Mouse (Mus musculus): Measurements from ENCODE around the gene Fhl5. TPM values are rescaled to one million over a fixed set of nuclear protein-coding genes. Genes with fewer than 3 reads are reported as not detected.
"Not testable (repeated sequence)": the region's sequence is repeated elsewhere in the genome, so short reads cannot be mapped to it uniquely, and the experiment has no call there.

The Fhl5 gene
- polyA plus RNA-seq (2016; fragmentation: Nextera tagmentation; extraction: Ambion mirVana): not detected in 2 replicates

- Histone ChIP-seq H3K4me3 (no peak within 1 kb of the TSS), H3K9me3 (replicated peaks) (no peaks in the 10 kb centered on the region), H3K27me3 (ENCODE audit: low read depth, poor library complexity, severe bottlenecking) (no peaks in the 10 kb centered on the region), H3K27ac (replicated peaks) (no peak within 1 kb of the TSS), H3K4me1 (no peaks in the 10 kb centered on the region), H3K36me3 (no peaks in the 10 kb centered on the region)
- no peak for DNase-seq (ENCODE audit: low spot score)
- 93% methylated on average over 3 of the region's 3 CpGs for WGBS
Observed at GRCm38 (mm10) chr4:25242776-25243175, at the start of gene Fhl5. Gene Fhl5, minus strand, starts transcription at chr4:25242876.

GRCm38 (mm10) chr4:25285002-25285401 is 42.3 kb upstream of the Fhl5 start:
- H3K27ac ChIP-seq (replicated peaks); H3K9me3 ChIP-seq (replicated peaks); H3K36me3 ChIP-seq; DNase-seq (ENCODE audit: low spot score); H3K4me3 ChIP-seq: not testable (repeated sequence)
- 90% methylated on average over 1 of the region's 1 CpGs for WGBS
- H3K27me3 ChIP-seq (ENCODE audit: low read depth, poor library complexity, severe bottlenecking): peaks cover 10% of the 10 kb centered on the region
- peaks cover 13% of the 10 kb centered on the region for H3K4me1 ChIP-seq

- H3K9me3 ChIP-seq (replicated peaks): no peaks in the 10 kb centered on the region; the same call in 1 of the 2 replicates
- DNase-seq (ENCODE audit: low spot score): peak; percentile 96
- peaks cover 29% of the 10 kb centered on the region for H3K36me3 ChIP-seq
- under 1% methylated on average over 30 of the region's 30 CpGs for WGBS
- H3K4me1 ChIP-seq: peaks cover 13% of the 10 kb centered on the region
- H3K4me3 ChIP-seq: peak within 1 kb of the TSS; percentile 85
- H3K27ac ChIP-seq (replicated peaks): peak within 1 kb of the TSS; percentile 98
- peaks cover 10% of the 10 kb centered on the region for H3K27me3 ChIP-seq (ENCODE audit: low read depth, poor library complexity, severe bottlenecking)
Observed at GRCm38 (mm10) chr4:25281671-25282038, 39.0 kb upstream of the Fhl5 start, which contains the start of gene Ufl1. Gene Ufl1, minus strand, starts transcription at chr4:25281821.

GRCm38 (mm10) chr4:25280938-25281670 is 38.4 kb upstream of the Fhl5 start:
- Histone ChIP-seq H3K27me3 (ENCODE audit: low read depth, poor library complexity, severe bottlenecking) (peaks cover 10% of the 10 kb centered on the region), H3K9me3 (replicated peaks) (no peaks in the 10 kb centered on the region; the same call in 1 of the 2 replicates), H3K36me3 (peaks cover 34% of the 10 kb centered on the region), H3K4me3 (peak overlapping the region; percentile 85), H3K4me1 (peaks cover 13% of the 10 kb centered on the region), H3K27ac (replicated peaks) (peak overlapping the region; percentile 98)
- DNase-seq (ENCODE audit: low spot score): no peak
- 2% methylated on average over 32 of the region's 32 CpGs for WGBS

GRCm38 (mm10) chr4:25272861-25273627 is 30.4 kb upstream of the Fhl5 start:
- no peaks in the 10 kb centered on the region for H3K27me3 ChIP-seq (ENCODE audit: low read depth, poor library complexity, severe bottlenecking)
- DNase-seq (ENCODE audit: low spot score): no peak
- H3K36me3 ChIP-seq: peaks cover 97% of the 10 kb centered on the region
- no peaks in the 10 kb centered on the region for H3K4me1 ChIP-seq
- 90% methylated on average over 7 of the region's 7 CpGs for WGBS
- H3K9me3 ChIP-seq (replicated peaks): no peaks in the 10 kb centered on the region; the same call in 1 of the 2 replicates
- H3K27ac ChIP-seq (replicated peaks): no peak overlapping the region
- no peak overlapping the region for H3K4me3 ChIP-seq

GRCm38 (mm10) chr4:25271926-25272325 is 29.2 kb upstream of the Fhl5 start:
- Histone ChIP-seq H3K27ac (replicated peaks) (no peak overlapping the region), H3K36me3 (peaks cover 97% of the 10 kb centered on the region), H3K27me3 (ENCODE audit: low read depth, poor library complexity, severe bottlenecking) (no peaks in the 10 kb centered on the region), H3K4me1 (no peaks in the 10 kb centered on the region), H3K4me3 (no peak overlapping the region), H3K9me3 (replicated peaks) (no peaks in the 10 kb centered on the region)
- DNase-seq (ENCODE audit: low spot score): no peak
- WGBS: 86% methylated on average over 1 of the region's 1 CpGs

GRCm38 (mm10) chr4:25267144-25267543 is 24.5 kb upstream of the Fhl5 start:
- H3K4me1 ChIP-seq: no peaks in the 10 kb centered on the region
- WGBS: 94% methylated on average over 3 of the region's 3 CpGs
- DNase-seq (ENCODE audit: low spot score): no peak
- no peak overlapping the region for H3K4me3 ChIP-seq
- peaks cover 99% of the 10 kb centered on the region for H3K36me3 ChIP-seq
- H3K27me3 ChIP-seq (ENCODE audit: low read depth, poor library complexity, severe bottlenecking): no peaks in the 10 kb centered on the region
- no peak overlapping the region for H3K27ac ChIP-seq (replicated peaks)
- no peaks in the 10 kb centered on the region for H3K9me3 ChIP-seq (replicated peaks)

- Histone ChIP-seq H3K4me1 (no peaks in the 10 kb centered on the region), H3K27me3 (ENCODE audit: low read depth, poor library complexity, severe bottlenecking) (no peaks in the 10 kb centered on the region), H3K4me3 (no peak overlapping the region), H3K36me3 (peaks cover 93% of the 10 kb centered on the region), H3K9me3 (replicated peaks) (no peaks in the 10 kb centered on the region), H3K27ac (replicated peaks) (no peak overlapping the region)
- WGBS: 92% methylated on average over 7 of the region's 7 CpGs
- no peak for DNase-seq (ENCODE audit: low spot score)
Observed at GRCm38 (mm10) chr4:25257822-25258398, 15.2 kb upstream of the Fhl5 start.

- not testable (repeated sequence) for H3K4me1 ChIP-seq; H3K27ac ChIP-seq (replicated peaks); H3K27me3 ChIP-seq (ENCODE audit: low read depth, poor library complexity, severe bottlenecking); H3K36me3 ChIP-seq; H3K4me3 ChIP-seq; H3K9me3 ChIP-seq (replicated peaks); DNase-seq (ENCODE audit: low spot score)
- 88% methylated on average over 1 of the region's 1 CpGs for WGBS
Observed at GRCm38 (mm10) chr4:25235663-25236062, 7.0 kb downstream of the Fhl5 start.

GRCm38 (mm10) chr4:25233767-25234166 is 8.9 kb downstream of the Fhl5 start:
- not testable (repeated sequence) for H3K27ac ChIP-seq (replicated peaks); H3K27me3 ChIP-seq (ENCODE audit: low read depth, poor library complexity, severe bottlenecking); H3K4me3 ChIP-seq; DNase-seq (ENCODE audit: low spot score); H3K36me3 ChIP-seq; H3K9me3 ChIP-seq (replicated peaks); H3K4me1 ChIP-seq
- WGBS: 82% methylated on average over 1 of the region's 1 CpGs

- no peak for DNase-seq (ENCODE audit: low spot score)
- 95% methylated on average over 3 of the region's 3 CpGs for WGBS
- Histone ChIP-seq H3K27ac (replicated peaks) (no peak overlapping the region), H3K4me3 (no peak overlapping the region), H3K27me3 (ENCODE audit: low read depth, poor library complexity, severe bottlenecking) (no peaks in the 10 kb centered on the region), H3K36me3 (no peaks in the 10 kb centered on the region), H3K4me1 (peaks cover 2% of the 10 kb centered on the region), H3K9me3 (replicated peaks) (no peaks in the 10 kb centered on the region)
Observed at GRCm38 (mm10) chr4:25232546-25232945, 10.1 kb downstream of the Fhl5 start.

GRCm38 (mm10) chr4:25227527-25227926 is 15.1 kb downstream of the Fhl5 start:
- Histone ChIP-seq H3K9me3 (replicated peaks) (no peaks in the 10 kb centered on the region), H3K4me1 (peaks cover 8% of the 10 kb centered on the region)

GRCm38 (mm10) chr4:25221927-25222326 is 20.7 kb downstream of the Fhl5 start:
- no peak overlapping the region for H3K27ac ChIP-seq (replicated peaks)
- H3K4me3 ChIP-seq: no peak overlapping the region
- no peaks in the 10 kb centered on the region for H3K27me3 ChIP-seq (ENCODE audit: low read depth, poor library complexity, severe bottlenecking)
- H3K9me3 ChIP-seq (replicated peaks): no peaks in the 10 kb centered on the region
- no peaks in the 10 kb centered on the region; the same call in 1 of the 2 replicates for H3K4me1 ChIP-seq
- no peak for DNase-seq (ENCODE audit: low spot score)
- H3K36me3 ChIP-seq: no peaks in the 10 kb centered on the region

More at GRCm38 (mm10) chr4:25227527-25227926, 15.1 kb downstream of the Fhl5 start:
- Histone ChIP-seq H3K4me3 (no peak overlapping the region), H3K27ac (replicated peaks) (no peak overlapping the region), H3K27me3 (ENCODE audit: low read depth, poor library complexity, severe bottlenecking) (no peaks in the 10 kb centered on the region), H3K36me3 (no peaks in the 10 kb centered on the region)
- DNase-seq (ENCODE audit: low spot score): no peak
- WGBS: 11% methylated on average over 1 of the region's 1 CpGs
